Mouse (Mus musculus) lung, postnatal 0 days (tissue): ENCODE data around the gene Clec10a. TPM values are rescaled to one million over a fixed set of nuclear protein-coding genes. Genes with fewer than 3 reads are reported as not detected.
"Not testable (repeated sequence)": the region's sequence is repeated elsewhere in the genome, so short reads cannot be mapped to it uniquely, and the experiment has no call there.

Source experiments
- ATAC-seq: fragments of 200-750 bp; cut with Nextera tagmentation; 2 replicates; pipeline ENCODE4 v1.8.0; 2017; ENCODE audit warnings: moderate library complexity
- DNase-seq: peaks from one replicate; pipeline ENCODE4 v3.0.0-alpha.2; 2016; ENCODE audit warnings: low spot score
- H3K27ac ChIP-seq: fragments of 300-500 bp; sonication (generic); 2 replicates; pipeline ENCODE4 v1.5.1; 2014; ENCODE audit warnings: antibody characterized with exemption, mild to moderate bottlenecking, low read length, mixed read lengths
- H3K27me3 ChIP-seq: fragments of 300-500 bp; sonication (generic); replicated peaks from 2 replicates; pipeline ENCODE4 v1.6.1; 2014; ENCODE audit warnings: low read length, mixed read lengths; ENCODE audit not compliant: insufficient read depth
- H3K36me3 ChIP-seq: fragments of 300-500 bp; sonication (generic); 2 replicates; pipeline ENCODE4 v1.6.1; 2014; ENCODE audit warnings: low read length, mixed read lengths; ENCODE audit not compliant: insufficient read depth
- H3K4me1 ChIP-seq: fragments of 300-500 bp; sonication (generic); 2 replicates; pipeline ENCODE4 v1.6.1; 2014; ENCODE audit warnings: antibody characterized with exemption, low read depth, low read length, mixed read lengths; ENCODE audit not compliant: insufficient read depth
- H3K4me2 ChIP-seq: fragments of 300-500 bp; sonication (generic); replicated peaks from 2 replicates; pipeline ENCODE4 v1.6.1; 2014; ENCODE audit warnings: low read depth, mild to moderate bottlenecking, low read length, moderate library complexity, mixed read lengths
- H3K4me3 ChIP-seq: fragments of 300-500 bp; sonication (generic); 2 replicates; pipeline ENCODE4 v1.5.1; 2014; ENCODE audit warnings: low read depth, low read length
- H3K9ac ChIP-seq: fragments of 300-500 bp; sonication (generic); replicated peaks from 2 replicates; pipeline ENCODE4 v1.6.1; 2014; ENCODE audit warnings: low read depth, mild to moderate bottlenecking
- H3K9me3 ChIP-seq: fragments of 300-500 bp; sonication (generic); 2 replicates; pipeline ENCODE4 v1.6.1; 2016; ENCODE audit warnings: low read length, mixed read lengths
- CTCF ChIP-seq: IDR thresholded peaks from 2 replicates; pipeline ENCODE4 v1.5.1; 2016; ENCODE audit warnings: antibody characterized with exemption, mild to moderate bottlenecking
- EP300 ChIP-seq: IDR thresholded peaks from 2 replicates; pipeline ENCODE4 v1.6.1; 2016; ENCODE audit warnings: antibody characterized with exemption, mild to moderate bottlenecking, control low read depth
- WGBS: fragments of 180-500 bp; shearing (Covaris S2); extraction: QIAGEN DNeasy Blood & Tissue Kit; methylation state at CpG from one replicate; pipeline ENCODE4 v1.1.7; 2014; 5-methylcytosine and 5-hydroxymethylcytosine counted together
- polyA plus RNA-seq: library from polyadenylated mRNA; unstranded; fragments of >200 nt; fragmentation: Nextera tagmentation; extraction: Ambion mirVana; gene quantifications from 2 replicates; pipeline ENCODE4 v1.2.1, GENCODE M21; 2015

The Clec10a gene
- polyA plus RNA-seq: 0.54 and 0.70 TPM in 2 replicates

DNA sequence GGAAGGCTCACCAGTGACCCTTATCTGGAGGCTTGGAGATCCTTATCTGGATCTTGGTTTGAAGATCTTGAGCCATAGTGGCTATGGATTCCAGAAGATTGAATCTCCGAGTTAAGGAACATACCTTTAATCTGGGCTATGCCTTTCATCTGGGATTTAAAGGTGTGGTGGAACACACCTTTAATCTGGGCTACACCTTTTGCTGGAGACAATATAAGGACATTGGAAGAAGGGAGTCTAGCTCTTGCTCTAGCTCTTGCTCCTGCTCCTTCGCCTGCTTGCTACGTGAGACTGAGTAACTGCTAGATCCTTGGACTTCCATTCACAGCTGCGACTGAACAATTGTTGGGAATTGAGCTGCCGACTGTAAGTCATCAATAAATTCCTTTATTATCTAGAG is at the start of gene Clec10a:
Gene Clec10a, plus strand, starts transcription at position 301 of the 400 bp plus-strand sequence.
- not testable (repeated sequence) for H3K4me1 ChIP-seq, DNase-seq, ATAC-seq, H3K4me2 ChIP-seq, H3K36me3 ChIP-seq, H3K9ac ChIP-seq, H3K9me3 ChIP-seq, H3K27ac ChIP-seq, H3K27me3 ChIP-seq, H3K4me3 ChIP-seq
- WGBS: no CpG with 5 or more reads among the region's 5 CpGs

DNA sequence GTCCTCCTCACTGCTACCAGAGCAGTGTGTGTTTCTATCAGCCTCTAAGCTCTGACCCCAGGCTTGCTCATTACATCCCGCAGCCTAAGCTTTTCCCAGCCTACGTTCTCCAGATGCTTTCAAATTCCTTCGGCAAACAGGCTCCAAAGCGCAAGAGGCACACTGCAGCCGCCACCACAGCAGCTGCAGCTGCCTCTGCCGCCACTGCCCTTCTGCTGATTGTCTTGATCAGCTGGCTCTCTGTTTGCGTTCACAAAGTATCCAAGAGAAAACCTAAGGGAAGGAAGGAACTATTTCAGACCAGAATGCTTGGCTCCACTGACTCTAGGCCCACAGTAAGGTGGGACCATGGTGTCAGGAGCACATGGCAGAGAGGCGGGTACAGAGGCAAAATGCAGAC is 48.9 kb upstream of the Clec10a start:
- H3K4me2 ChIP-seq: no peak overlapping the region
- TF ChIP-seq EP300 (no peak), CTCF (no peak)
- no peaks in the 10 kb centered on the region for H3K9me3 ChIP-seq
- ATAC-seq (no peak), DNase-seq (no peak)
- H3K9ac ChIP-seq: no peak overlapping the region
- no peaks in the 10 kb centered on the region for H3K27me3 ChIP-seq
- H3K4me1 ChIP-seq: no peaks in the 10 kb centered on the region
- H3K4me3 ChIP-seq: no peak overlapping the region
- H3K27ac ChIP-seq: no peak overlapping the region
- H3K36me3 ChIP-seq: no peaks in the 10 kb centered on the region
- 52% methylated on average over 8 of the region's 8 CpGs for WGBS

DNA sequence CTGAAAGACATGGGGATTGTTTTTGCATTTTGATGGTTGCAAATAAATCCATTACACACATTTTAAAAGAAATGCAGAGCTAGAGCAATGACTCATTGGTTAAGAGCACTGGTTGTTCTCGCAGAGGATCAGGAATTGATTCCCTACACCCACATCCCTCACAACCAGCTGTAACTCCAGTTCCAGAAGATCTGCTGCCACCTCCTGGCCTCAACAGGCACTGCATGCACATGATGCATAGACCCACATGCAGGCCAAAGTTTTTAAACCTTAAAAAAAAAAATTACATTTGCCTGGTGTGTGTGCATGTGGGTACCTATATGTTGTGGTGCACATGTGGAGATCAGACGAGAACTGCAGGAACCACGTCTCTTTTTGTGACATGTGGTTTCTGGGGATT is 45.9 kb upstream of the Clec10a start:
- no peak for TF ChIP-seq EP300
- TF ChIP-seq CTCF: peak; percentile 78
- Histone ChIP-seq H3K4me1 (no peaks in the 10 kb centered on the region), H3K9ac (no peak overlapping the region), H3K4me2 (no peak overlapping the region), H3K9me3 (no peaks in the 10 kb centered on the region), H3K27ac (no peak overlapping the region), H3K4me3 (no peak overlapping the region), H3K27me3 (no peaks in the 10 kb centered on the region), H3K36me3 (no peaks in the 10 kb centered on the region)
- 68% methylated on average over 3 of the region's 3 CpGs for WGBS
- DNase-seq (peak; percentile 19), ATAC-seq (no peak)

DNA sequence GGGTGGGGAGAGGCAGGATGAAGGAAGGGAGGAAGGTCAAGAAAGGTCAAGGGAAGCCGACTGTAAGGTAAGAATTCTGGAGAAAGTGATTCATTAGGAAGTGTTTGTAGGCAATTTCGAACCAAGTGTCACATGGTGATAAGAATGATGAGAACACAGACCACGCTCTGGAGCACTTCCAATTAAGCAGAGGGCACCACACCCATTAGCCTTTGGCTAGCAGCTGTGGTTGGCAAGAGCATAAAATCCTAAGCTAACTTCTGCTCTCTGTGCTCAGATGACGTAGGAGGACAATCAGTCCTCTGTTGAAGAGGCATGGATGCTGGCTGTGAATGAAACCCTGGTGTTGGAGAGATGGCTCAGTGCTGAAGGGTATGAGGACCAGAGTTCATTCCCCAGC is 41.4 kb upstream of the Clec10a start:
- 36% methylated on average over 4 of the region's 4 CpGs for WGBS
- no peak for ATAC-seq
- Histone ChIP-seq H3K27ac (no peak overlapping the region), H3K27me3 (no peaks in the 10 kb centered on the region), H3K36me3 (no peaks in the 10 kb centered on the region), H3K4me3 (no peak overlapping the region), H3K4me2 (no peak overlapping the region), H3K9me3 (no peaks in the 10 kb centered on the region), H3K9ac (no peak overlapping the region), H3K4me1 (no peaks in the 10 kb centered on the region)
- DNase-seq: no peak
- TF ChIP-seq EP300 (no peak), CTCF (no peak)

DNA sequence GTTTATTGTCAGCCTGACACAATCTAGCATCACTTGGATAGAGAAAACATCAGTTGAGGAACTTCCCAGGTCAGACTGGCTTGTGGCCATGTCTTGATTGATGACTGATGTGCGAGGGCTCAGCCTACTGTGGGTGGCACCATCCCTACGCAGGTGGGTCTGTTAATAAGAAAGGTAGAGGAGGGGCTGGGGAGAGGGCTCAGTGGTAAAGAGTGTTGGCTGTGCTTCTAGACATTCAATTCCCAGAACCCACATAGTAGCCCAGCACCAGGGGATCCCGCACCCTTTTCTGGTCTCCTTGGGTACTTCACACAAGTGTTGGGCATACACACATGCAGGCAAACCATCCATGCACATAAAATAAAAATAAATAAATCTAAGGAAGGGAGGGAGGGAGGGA is 40.1 kb upstream of the Clec10a start:
- no peak overlapping the region for H3K27ac ChIP-seq
- WGBS: 85% methylated on average over 3 of the region's 3 CpGs
- H3K9ac ChIP-seq: no peak overlapping the region
- no peak overlapping the region for H3K4me3 ChIP-seq
- TF ChIP-seq EP300 (no peak), CTCF (no peak)
- no peaks in the 10 kb centered on the region for H3K4me1 ChIP-seq
- no peak for DNase-seq
- H3K9me3 ChIP-seq: no peaks in the 10 kb centered on the region
- H3K27me3 ChIP-seq: no peaks in the 10 kb centered on the region
- H3K4me2 ChIP-seq: no peak overlapping the region
- no peak for ATAC-seq
- H3K36me3 ChIP-seq: no peaks in the 10 kb centered on the region

DNA sequence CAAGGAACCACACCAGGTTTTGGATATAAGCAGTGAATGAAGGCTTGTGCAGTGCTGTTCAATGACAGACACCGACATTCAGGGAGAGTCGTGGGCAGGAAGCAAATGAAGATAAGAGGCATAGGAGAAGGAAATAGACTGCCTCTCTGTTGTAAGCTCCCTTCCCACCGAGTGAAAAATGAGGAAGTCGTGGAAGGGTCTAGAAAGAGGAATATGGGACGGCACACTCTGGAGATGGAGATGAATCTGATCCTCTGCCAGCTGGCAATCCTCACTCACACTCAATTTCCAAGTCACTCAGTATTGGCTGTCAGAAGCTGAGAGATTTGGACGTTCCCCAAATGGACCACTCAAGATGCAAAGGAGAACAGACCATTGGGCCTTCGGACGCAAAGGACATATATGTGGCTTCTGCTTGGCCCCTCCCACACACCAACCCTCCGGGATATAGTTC is 26.0 kb upstream of the Clec10a start, which contains the start of gene Mgl2:
Gene Mgl2, plus strand, starts transcription at position 404 of the 454 bp plus-strand sequence.
- Histone ChIP-seq H3K4me2 (no peak within 1 kb of the TSS), H3K9me3 (no peaks in the 10 kb centered on the region), H3K9ac (no peak within 1 kb of the TSS), H3K4me3 (no peak within 1 kb of the TSS), H3K27me3 (no peaks in the 10 kb centered on the region), H3K27ac (no peak within 1 kb of the TSS), H3K4me1 (0 out of 2 replicates have a peak, but pooled peaks cover 3% of the 10 kb centered on the region), H3K36me3 (no peaks in the 10 kb centered on the region)
- ATAC-seq: peak; percentile 48; the same call in 1 of the 2 replicates
- TF ChIP-seq EP300: no peak
- no peak for TF ChIP-seq CTCF
- WGBS: 25% methylated on average over 9 of the region's 9 CpGs
- peak; percentile 64 for DNase-seq

DNA sequence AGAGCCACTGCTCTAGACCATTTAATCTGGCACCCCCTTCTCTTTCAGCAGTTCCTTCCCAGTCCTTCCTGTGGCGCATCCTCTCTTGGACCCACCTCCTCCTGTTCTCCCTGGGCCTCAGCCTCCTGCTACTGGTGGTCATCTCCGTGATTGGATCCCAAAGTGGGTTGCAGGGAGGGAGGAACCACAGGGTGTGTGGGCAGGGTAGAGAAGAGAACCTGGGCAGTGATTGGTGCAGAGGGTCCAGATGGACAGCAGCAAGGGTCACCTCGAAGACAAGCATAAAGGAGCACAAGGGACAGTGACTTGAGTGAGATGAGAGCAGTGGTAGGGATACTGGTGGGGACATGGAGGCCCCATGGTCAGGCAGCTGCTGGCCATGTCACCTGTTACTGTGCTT is 21.0 kb upstream of the Clec10a start:
- H3K9me3 ChIP-seq, H3K4me3 ChIP-seq, ATAC-seq, H3K4me1 ChIP-seq, H3K36me3 ChIP-seq, DNase-seq, H3K27me3 ChIP-seq, H3K4me2 ChIP-seq, H3K27ac ChIP-seq, H3K9ac ChIP-seq: not testable (repeated sequence)
- 71% methylated on average over 3 of the region's 3 CpGs for WGBS

DNA sequence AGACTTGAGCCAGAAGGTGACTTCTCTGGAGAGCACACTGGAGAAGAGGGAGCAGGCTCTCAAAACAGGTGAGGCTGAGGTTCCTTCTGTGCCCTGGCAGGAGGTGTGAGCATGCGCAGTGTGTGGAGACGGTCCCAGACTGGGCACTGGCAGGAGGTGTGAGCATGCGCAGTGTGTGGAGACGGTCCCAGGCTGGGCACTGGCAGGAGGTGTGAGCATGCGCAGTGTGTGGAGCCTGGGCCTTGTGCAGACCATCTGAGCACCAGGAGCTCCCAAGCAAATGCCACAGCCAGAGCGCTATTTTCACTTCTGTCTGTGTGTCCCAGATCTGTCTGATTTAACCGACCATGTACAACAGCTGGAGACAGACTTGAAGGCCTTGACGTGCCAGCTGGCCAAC is 20.1 kb upstream of the Clec10a start:
- not testable (repeated sequence) for H3K9ac ChIP-seq, H3K36me3 ChIP-seq, ATAC-seq, H3K4me2 ChIP-seq, H3K9me3 ChIP-seq, H3K4me1 ChIP-seq, DNase-seq, H3K27me3 ChIP-seq, H3K27ac ChIP-seq, H3K4me3 ChIP-seq
- 78% methylated on average over 8 of the region's 8 CpGs for WGBS
